Mouse (Mus musculus) hindbrain, embryonic 13.5 days (tissue): ENCODE data around the gene Gm5460. TPM values are rescaled to one million over a fixed set of nuclear protein-coding genes. Genes with fewer than 3 reads are reported as not detected.

Experiments
- ATAC-seq: fragments of 200-750 bp; cut with Nextera tagmentation; 2 replicates; pipeline ENCODE4 v1.8.0; 2017; ENCODE audit warnings: moderate TSS enrichment; ENCODE audit not compliant: low FRiP score
- H3K27ac ChIP-seq: fragments of 300-500 bp; sonication (generic); 2 replicates; pipeline ENCODE4 v1.5.1; 2015; ENCODE audit warnings: inconsistent platforms, mild to moderate bottlenecking, moderate library complexity
- H3K27me3 ChIP-seq: fragments of 300-500 bp; sonication (generic); 2 replicates; pipeline ENCODE4 v1.6.1; 2015; ENCODE audit warnings: mild to moderate bottlenecking, inconsistent platforms
- H3K36me3 ChIP-seq: fragments of 300-500 bp; sonication (generic); 2 replicates; pipeline ENCODE4 v1.6.1; 2015; ENCODE audit warnings: mild to moderate bottlenecking, inconsistent platforms
- H3K4me1 ChIP-seq: fragments of 300-500 bp; sonication (generic); replicated peaks from 2 replicates; pipeline ENCODE4 v1.6.1; 2015; ENCODE audit warnings: inconsistent platforms
- H3K4me2 ChIP-seq: fragments of 300-500 bp; sonication (generic); 2 replicates; pipeline ENCODE4 v1.6.1; 2015; ENCODE audit warnings: inconsistent platforms, mild to moderate bottlenecking, moderate library complexity
- H3K4me3 ChIP-seq: fragments of 300-500 bp; sonication (generic); 2 replicates; pipeline ENCODE4 v1.5.1; 2015; ENCODE audit warnings: mild to moderate bottlenecking, inconsistent platforms
- H3K9ac ChIP-seq: fragments of 300-500 bp; sonication (generic); 2 replicates; pipeline ENCODE4 v1.6.1; 2015; ENCODE audit warnings: mild to moderate bottlenecking, inconsistent platforms
- H3K9me3 ChIP-seq: fragments of 300-500 bp; sonication (generic); 2 replicates; pipeline ENCODE4 v1.6.1; 2016; ENCODE audit warnings: inconsistent platforms
- WGBS: fragments of 180-500 bp; shearing (Covaris S2); methylation state at CpG from one replicate; pipeline ENCODE4 v1.1.7; 2015; 5-methylcytosine and 5-hydroxymethylcytosine counted together
- polyA plus RNA-seq: library from polyadenylated mRNA; unstranded; fragments of >200 nt; fragmentation: Nextera tagmentation; extraction: Ambion mirVana; gene quantifications from 2 replicates; pipeline ENCODE4 v1.2.1, GENCODE M21; 2015

Gm5460 gene
- polyA plus RNA-seq, 1 experiment from 2014 or later, result not detected

DNA sequence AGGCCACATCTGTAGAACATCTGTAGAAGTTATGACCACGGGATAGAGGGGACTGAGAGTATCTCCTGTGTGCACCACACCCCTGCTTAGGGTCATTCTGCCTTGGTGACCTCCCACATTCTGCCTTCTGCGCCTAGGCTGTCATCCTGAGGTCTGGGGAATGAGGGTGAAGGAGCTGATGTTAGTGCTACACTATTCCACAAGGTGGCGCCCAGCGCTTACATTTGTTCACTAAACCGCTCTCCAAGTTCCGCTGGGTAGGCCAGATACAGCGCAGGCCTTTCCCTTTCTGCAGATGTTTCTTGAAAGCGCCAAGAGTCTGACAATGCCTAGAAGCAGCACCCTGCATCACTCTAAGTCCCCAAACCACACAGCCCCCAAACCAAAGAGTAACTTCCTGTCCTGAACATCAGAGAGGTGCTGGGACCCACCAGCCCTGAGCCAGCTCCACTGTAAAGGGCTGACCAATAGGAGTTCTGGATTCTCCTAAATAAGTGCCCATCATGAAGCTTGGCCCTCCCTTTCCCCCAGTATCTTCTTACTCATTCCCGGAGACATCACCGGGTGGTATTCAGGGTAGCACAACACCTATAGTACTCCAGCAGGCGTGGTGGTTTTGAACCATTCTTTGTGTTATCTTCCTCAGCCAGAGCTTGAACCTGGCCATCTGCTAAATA lies 63.9 kb downstream of the Gm5460 start:
- ATAC-seq, result peak; percentile 79
- Histone ChIP-seq H3K4me1 (0 out of 2 replicates have a peak, but pooled peaks cover 3% of the 10 kb centered on the region), H3K27ac (no peak overlapping the region), H3K9ac (no peak overlapping the region), H3K27me3 (no peaks in the 10 kb centered on the region), H3K4me3 (no peak overlapping the region), H3K9me3 (no peaks in the 10 kb centered on the region), H3K36me3 (no peaks in the 10 kb centered on the region), H3K4me2 (no peak overlapping the region)
- 11% methylated on average over 11 of the region's 11 CpGs for WGBS

DNA sequence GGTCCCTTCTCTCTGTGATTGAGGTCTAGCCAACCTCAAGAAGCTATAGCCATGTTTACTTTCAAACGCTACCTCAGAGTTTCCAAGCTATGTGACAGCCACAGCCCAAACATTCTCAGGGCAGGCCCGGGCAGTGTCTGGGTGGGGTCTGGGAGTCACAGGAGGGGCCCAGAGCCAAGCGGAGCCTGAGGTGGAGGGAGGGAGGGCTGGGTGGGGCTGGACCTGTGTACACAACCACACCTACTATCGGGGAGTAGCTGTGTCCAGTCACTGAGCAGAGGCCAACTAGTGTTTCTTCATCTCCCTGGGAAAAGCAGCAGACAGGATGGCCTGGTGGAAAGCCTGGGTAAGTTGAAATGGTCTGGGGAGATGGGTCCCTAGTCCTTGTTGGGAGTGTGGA lies 69.2 kb downstream of the Gm5460 start, which contains the start of gene Anxa8:
Gene Anxa8 (plus strand): TSS at position 251 of the 400 bp plus-strand sequence.
- Histone ChIP-seq H3K9me3 (no peaks in the 10 kb centered on the region), H3K27ac (no peak within 1 kb of the TSS), H3K27me3 (no peaks in the 10 kb centered on the region), H3K4me3 (no peak within 1 kb of the TSS), H3K4me2 (no peak within 1 kb of the TSS), H3K9ac (no peak within 1 kb of the TSS), H3K4me1 (no peaks in the 10 kb centered on the region), H3K36me3 (no peaks in the 10 kb centered on the region)
- 68% methylated on average over 4 of the region's 4 CpGs for WGBS
- no peak for ATAC-seq

DNA sequence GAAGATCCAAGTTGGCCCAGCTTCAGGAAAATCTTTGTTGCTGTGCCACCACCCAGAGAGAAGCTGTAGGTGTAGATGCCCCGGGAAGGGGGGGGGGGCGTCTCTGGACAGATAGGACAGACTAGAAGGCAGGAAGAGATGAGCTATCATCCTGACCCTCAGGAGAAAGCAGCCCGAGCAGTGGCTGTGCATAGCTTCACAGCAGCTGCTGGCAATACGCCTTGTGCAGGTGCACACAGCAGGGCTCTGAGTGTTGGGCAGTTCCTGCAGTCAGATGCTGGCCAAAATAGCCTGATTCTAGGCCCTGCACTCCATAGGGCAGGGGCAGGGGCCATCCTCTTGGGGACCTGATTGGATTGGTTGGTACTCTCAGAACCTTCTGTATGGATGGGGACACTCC lies 70.2 kb downstream of the Gm5460 start:
- ATAC-seq, result no peak
- no peak overlapping the region for H3K4me2 ChIP-seq

DNA sequence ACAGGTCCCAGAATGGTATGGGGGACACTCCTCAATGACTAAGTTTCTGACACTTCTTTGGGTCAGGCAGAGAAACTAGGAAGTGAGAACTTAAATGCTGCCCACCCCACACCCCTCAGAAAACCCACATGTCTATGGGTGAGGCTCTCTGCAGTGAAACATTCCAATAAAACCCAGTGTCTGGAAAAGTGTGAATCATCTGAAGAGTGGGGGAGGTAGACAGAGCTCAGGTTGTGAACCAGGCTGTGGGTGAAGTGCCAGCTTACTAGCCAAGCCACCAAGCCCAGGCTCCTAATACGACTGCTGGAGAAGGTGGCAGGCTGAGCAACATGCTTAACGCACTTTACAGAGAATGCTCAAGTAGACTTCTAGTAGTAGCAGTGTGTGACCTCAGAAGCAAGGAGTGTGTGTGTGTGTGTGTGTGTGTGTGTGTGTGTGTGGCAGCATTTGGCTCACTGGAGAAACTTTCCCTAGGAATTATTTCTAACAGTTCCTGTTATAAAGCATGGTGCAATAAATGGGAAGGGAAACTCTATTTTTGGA lies 71.4 kb downstream of the Gm5460 start:
- no peaks in the 10 kb centered on the region for H3K9me3 ChIP-seq
- 89% methylated on average over 2 of the region's 2 CpGs for WGBS
- H3K4me1 ChIP-seq, result no peaks in the 10 kb centered on the region
- ATAC-seq, result no peak
- H3K4me3 ChIP-seq, result no peak overlapping the region
- H3K27me3 ChIP-seq, result no peaks in the 10 kb centered on the region
- no peak overlapping the region for H3K27ac ChIP-seq
- H3K4me2 ChIP-seq, result no peak overlapping the region
- H3K36me3 ChIP-seq, result no peaks in the 10 kb centered on the region
- no peak overlapping the region for H3K9ac ChIP-seq

More for the DNA sequence above, 70.2 kb downstream of the Gm5460 start:
- WGBS, result 74% methylated on average over 4 of the region's 4 CpGs
- H3K27ac ChIP-seq, result no peak overlapping the region
- no peak overlapping the region for H3K4me3 ChIP-seq
- H3K9me3 ChIP-seq, result no peaks in the 10 kb centered on the region
- H3K4me1 ChIP-seq, result no peaks in the 10 kb centered on the region
- H3K36me3 ChIP-seq, result no peaks in the 10 kb centered on the region
- no peaks in the 10 kb centered on the region for H3K27me3 ChIP-seq
- H3K9ac ChIP-seq, result no peak overlapping the region

DNA sequence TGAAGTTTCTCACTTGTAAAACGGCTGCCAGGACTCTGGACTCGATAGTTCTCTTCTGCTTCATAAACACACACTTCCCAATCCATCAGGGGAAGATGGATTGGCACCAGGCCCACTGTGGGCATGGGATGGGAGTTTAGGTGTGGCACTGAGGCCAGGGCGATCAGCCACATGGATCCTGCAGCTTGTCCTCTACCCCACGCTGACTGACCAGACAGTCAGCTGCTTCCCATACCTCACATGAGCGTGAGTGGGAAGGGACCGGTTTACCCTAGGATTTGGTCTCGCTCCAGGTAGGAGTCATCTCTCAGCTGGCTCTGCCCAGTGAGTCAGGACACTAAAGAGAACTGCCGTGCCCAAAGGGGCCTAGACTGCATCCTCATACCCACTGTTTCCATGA lies 73.2 kb downstream of the Gm5460 start:
- no peaks in the 10 kb centered on the region for H3K36me3 ChIP-seq
- H3K9ac ChIP-seq, result no peak overlapping the region
- no peak overlapping the region for H3K27ac ChIP-seq
- ATAC-seq, result no peak
- H3K4me1 ChIP-seq, result no peaks in the 10 kb centered on the region
- WGBS, result 92% methylated on average over 8 of the region's 8 CpGs
- H3K27me3 ChIP-seq, result no peaks in the 10 kb centered on the region
- H3K9me3 ChIP-seq, result no peaks in the 10 kb centered on the region
- H3K4me3 ChIP-seq, result no peak overlapping the region
- H3K4me2 ChIP-seq, result no peak overlapping the region

DNA sequence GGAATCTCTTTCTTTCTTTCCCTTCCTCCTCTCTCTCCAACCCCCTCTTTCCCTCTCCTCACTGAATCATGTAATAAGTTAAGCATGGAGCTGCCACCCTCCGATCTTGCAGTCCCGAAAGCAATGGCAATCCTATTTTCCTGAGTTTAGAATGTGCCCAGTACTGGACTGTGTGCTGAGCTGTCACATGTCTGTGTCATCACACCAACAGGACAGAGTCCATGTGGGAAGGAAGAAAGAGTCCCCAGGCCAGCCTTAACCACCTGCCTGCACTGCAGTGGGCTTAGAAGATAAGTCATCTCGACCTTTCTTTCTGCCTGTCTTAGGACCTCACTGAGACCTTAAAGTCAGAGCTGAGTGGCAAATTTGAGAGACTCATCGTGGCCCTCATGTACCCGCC lies 74.9 kb downstream of the Gm5460 start:
- Histone ChIP-seq H3K36me3 (no peaks in the 10 kb centered on the region), H3K27ac (no peak overlapping the region), H3K4me3 (no peak overlapping the region), H3K4me2 (no peak overlapping the region), H3K27me3 (no peaks in the 10 kb centered on the region), H3K9ac (no peak overlapping the region), H3K4me1 (no peaks in the 10 kb centered on the region), H3K9me3 (no peaks in the 10 kb centered on the region)
- ATAC-seq, result no peak
- 90% methylated on average over 5 of the region's 5 CpGs for WGBS

DNA sequence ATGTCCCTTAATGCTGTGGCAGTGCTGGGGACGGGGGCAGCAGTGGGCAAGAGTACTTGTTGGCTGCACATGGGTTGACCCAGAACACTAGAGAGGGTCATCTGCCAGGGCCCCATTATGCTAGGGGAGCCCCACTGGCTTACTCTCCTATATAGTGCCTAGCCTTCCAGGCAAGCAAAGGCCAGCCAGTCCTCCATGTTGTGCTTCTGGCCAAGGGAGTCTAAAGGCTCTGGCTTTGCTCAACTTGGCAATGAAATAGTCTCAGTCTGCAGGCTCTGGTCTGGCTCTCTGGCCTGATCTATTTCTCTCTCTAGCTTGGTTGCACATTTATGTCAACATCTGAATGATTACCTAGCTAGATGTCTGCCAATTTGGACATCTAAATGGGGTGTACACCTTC lies 76.3 kb downstream of the Gm5460 start:
- Histone ChIP-seq H3K4me2 (no peak overlapping the region), H3K36me3 (no peaks in the 10 kb centered on the region), H3K4me1 (no peaks in the 10 kb centered on the region), H3K4me3 (no peak overlapping the region), H3K27ac (no peak overlapping the region), H3K27me3 (no peaks in the 10 kb centered on the region), H3K9ac (no peak overlapping the region), H3K9me3 (no peaks in the 10 kb centered on the region)
- WGBS, result 87% methylated on average over 1 of the region's 1 CpGs
- ATAC-seq, result no peak

DNA sequence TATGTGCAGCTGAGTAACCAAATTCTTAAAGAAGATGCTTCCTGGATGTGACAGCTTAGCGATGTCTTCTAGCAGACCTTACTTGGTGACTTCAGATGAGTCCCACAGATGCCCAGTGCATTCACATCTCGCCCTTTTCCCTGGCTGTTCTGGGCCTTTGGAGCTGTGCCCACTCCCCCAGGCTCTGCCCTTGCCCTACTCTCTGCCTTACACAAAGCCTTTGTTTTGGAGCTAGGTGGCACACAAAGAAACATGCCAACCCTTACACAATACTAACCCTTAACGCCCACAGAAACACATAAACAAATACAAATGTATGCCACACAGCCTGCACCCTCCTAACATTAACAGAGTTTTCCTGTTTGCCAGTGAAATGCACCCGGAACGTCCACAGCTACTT lies 79.6 kb downstream of the Gm5460 start:
- no peak overlapping the region for H3K4me3 ChIP-seq
- ATAC-seq, result no peak
- no peaks in the 10 kb centered on the region for H3K4me1 ChIP-seq
- no peak overlapping the region for H3K4me2 ChIP-seq
- WGBS, result 70% methylated on average over 5 of the region's 5 CpGs
- H3K27ac ChIP-seq, result no peak overlapping the region
- H3K27me3 ChIP-seq, result no peaks in the 10 kb centered on the region
- H3K9ac ChIP-seq, result no peak overlapping the region
- H3K9me3 ChIP-seq, result no peaks in the 10 kb centered on the region
- H3K36me3 ChIP-seq, result no peaks in the 10 kb centered on the region

Other genes with a start within 250 kb of the Gm5460 start
- 5.2 and 5.6 TPM in 2 replicates for gene Gdf10, start 93.2 kb upstream of the Gm5460 start, polyA plus RNA-seq
- gene Gdf2, start 75.7 kb upstream of the Gm5460 start, polyA plus RNA-seq, result not detected in 2 replicates
- not detected in 2 replicates for gene Rbp3, start 62.8 kb upstream of the Gm5460 start, polyA plus RNA-seq
- 0.32 and 0.41 TPM in 2 replicates for gene Zfp488, start 38.0 kb upstream of the Gm5460 start, polyA plus RNA-seq
- gene Gm30083, start 1.6 kb upstream of the Gm5460 start, polyA plus RNA-seq, result not detected in 2 replicates
- gene Antxrl, start 35.9 kb downstream of the Gm5460 start, polyA plus RNA-seq, result not detected in 2 replicates
- gene Anxa8, start 69.2 kb downstream of the Gm5460 start, polyA plus RNA-seq, result 0.14 TPM in 1 of 2 replicates, not detected in the other
- gene A630023A22Rik, start 86.0 kb downstream of the Gm5460 start, polyA plus RNA-seq, result not detected in 2 replicates
- 0.13 and 0.18 TPM in 2 replicates for gene Npy4r, start 135.7 kb downstream of the Gm5460 start, polyA plus RNA-seq
- 4.8 and 5.5 TPM in 2 replicates for gene Gprin2, start 184.9 kb downstream of the Gm5460 start, polyA plus RNA-seq
- 0.48 and 0.68 TPM in 2 replicates for gene Syt15, start 202.8 kb downstream of the Gm5460 start, polyA plus RNA-seq